ENCODE assay signal across 11 mouse cellular contexts in the genomic region with DNA sequence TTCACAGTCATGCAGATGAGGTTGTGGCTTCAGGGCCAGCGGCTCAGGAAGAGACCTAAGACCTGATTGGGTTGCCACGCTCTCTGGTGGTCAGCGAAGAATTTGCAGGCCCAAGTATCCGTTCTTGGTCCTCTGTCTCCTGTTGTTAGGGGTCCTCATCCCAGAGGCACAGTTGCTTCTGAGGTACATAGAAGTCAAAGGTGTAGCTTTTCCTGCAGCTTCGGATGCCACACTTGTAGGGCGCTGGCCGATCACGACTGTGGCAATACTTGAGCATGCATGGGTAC. TPM values are rescaled to one million over a fixed set of nuclear protein-coding genes. Genes with fewer than 3 reads are reported as not detected.
DNase-seq lines count a peak whose midpoint lies in the region; ATAC-seq and TF ChIP-seq lines count a peak whose summit lies in the region.
"Had no signal": no experiment of that assay in that cellular context is flagged by ENCODE, and none has a peak within 500 bp of the region (broad histone marks: within the 10 kb centered on the region; RNA-seq: fewer than 3 reads in every experiment).

No protein-coding gene starts in this region.

- no peak for DNase-seq in ES-E14 (ENCODE audit: low read depth, low spot score)
- peak; percentile 67 for DNase-seq in embryonic facial prominence, embryonic 11.5 days (ENCODE audit: low spot score)
- no peak for DNase-seq in spleen, adult 18-20 months
- DNase-seq in kidney, postnatal 10 days, result no peak

- no peaks in the 10 kb centered on the region for H3K27me3 ChIP-seq in intestine, postnatal 0 days (replicated peaks; ENCODE audit: control insufficient read depth, insufficient read depth, low read length)
- H3K27me3 ChIP-seq in intestine, embryonic 15.5 days (replicated peaks), result no peaks in the 10 kb centered on the region
- H3K27me3 ChIP-seq in embryonic facial prominence, embryonic 11.5 days (ENCODE audit: control insufficient read depth, insufficient read depth, low read length), result no peaks in the 10 kb centered on the region
- H3K27me3 ChIP-seq in liver, embryonic 15.5 days, result no peaks in the 10 kb centered on the region

- H3K36me3 ChIP-seq in intestine, postnatal 0 days (ENCODE audit: control insufficient read depth, insufficient read depth), result peaks cover 37% of the 10 kb centered on the region
- peaks cover 9% of the 10 kb centered on the region; the same call in 1 of the 2 replicates for H3K36me3 ChIP-seq in intestine, embryonic 15.5 days
- no peaks in the 10 kb centered on the region for H3K36me3 ChIP-seq in ES-E14 (ENCODE audit: control insufficient read depth, insufficient read depth, low read length, poor library complexity, severe bottlenecking)
- no peaks in the 10 kb centered on the region for H3K36me3 ChIP-seq in embryonic facial prominence, embryonic 11.5 days (replicated peaks; ENCODE audit: control insufficient read depth, insufficient read depth, low read depth, low read length)
- peaks cover 52% of the 10 kb centered on the region for H3K36me3 ChIP-seq in liver, embryonic 15.5 days (replicated peaks)
- H3K36me3 ChIP-seq: hindbrain, embryonic 13.5 days had no signal

- H3K4me2 ChIP-seq in intestine, postnatal 0 days (replicated peaks; ENCODE audit: low read depth), result no peak overlapping the region
- H3K4me2 ChIP-seq in intestine, embryonic 15.5 days (replicated peaks), result no peak overlapping the region
- no peak overlapping the region; the same call in 1 of the 2 replicates for H3K4me2 ChIP-seq in embryonic facial prominence, embryonic 11.5 days (ENCODE audit: low read depth, low read length)
- no peak overlapping the region for H3K4me2 ChIP-seq in liver, embryonic 15.5 days
- H3K4me2 ChIP-seq: hindbrain, embryonic 13.5 days had no signal

- ATAC-seq in intestine, postnatal 0 days, result no peak
- ATAC-seq in intestine, embryonic 15.5 days, result no peak
- no peak for ATAC-seq in embryonic facial prominence, embryonic 11.5 days (replicated peaks; ENCODE audit: insufficient number of reproducible peaks, low FRiP score, low TSS enrichment, low read depth)
- ATAC-seq in liver, embryonic 15.5 days (ENCODE audit: insufficient read depth), result no peak

- no peak overlapping the region for H3K4me3 ChIP-seq in intestine, postnatal 0 days (ENCODE audit: low read depth, low read length)
- H3K4me3 ChIP-seq in intestine, embryonic 15.5 days (replicated peaks), result no peak overlapping the region
- H3K4me3 ChIP-seq in ES-E14 (ENCODE audit: insufficient read depth in 1 of 2, low read depth in 1 of 2, low read length in 2 of 2, poor library complexity in 1 of 2, severe bottlenecking in 1 of 2), result peak overlapping the region in 1 of 2 experiments; percentile 15; a peak in 1 of 4 replicates
- H3K4me3 ChIP-seq in embryonic facial prominence, embryonic 11.5 days (ENCODE audit: low read depth, low read length), result no peak overlapping the region
- no peak overlapping the region for H3K4me3 ChIP-seq in liver, embryonic 15.5 days (replicated peaks)
- H3K4me3 ChIP-seq: hindbrain, embryonic 13.5 days had no signal

- 66% methylated on average over 8 of the region's 8 CpGs for WGBS in intestine, postnatal 0 days
- WGBS in intestine, embryonic 15.5 days, result 49% methylated on average over 8 of the region's 8 CpGs
- WGBS in embryonic facial prominence, embryonic 11.5 days, result 35% methylated on average over 8 of the region's 8 CpGs
- WGBS in liver, embryonic 15.5 days (ENCODE audit: insufficient replicate concordance), result 67% methylated on average over 8 of the region's 8 CpGs

- in situ Hi-C loops in ES-E14 (cut with MboI; ENCODE audit: low sequenced_read_pairs in 2 of 2, unreplicated experiment in 2 of 2), result no loop called here

- peak overlapping the region; percentile 35; the same call in 1 of the 2 replicates for H3K27ac ChIP-seq in intestine, postnatal 0 days (ENCODE audit: low read depth, low read length)
- no peak overlapping the region for H3K27ac ChIP-seq in intestine, embryonic 15.5 days
- no peak overlapping the region for H3K27ac ChIP-seq in ES-E14 (ENCODE audit: insufficient read depth, low read depth, low read length, poor library complexity, severe bottlenecking)
- H3K27ac ChIP-seq in embryonic facial prominence, embryonic 11.5 days (replicated peaks; ENCODE audit: low read depth, low read length), result no peak overlapping the region
- 0 out of 2 replicates have a peak overlapping the region, but pooled peaks have one; percentile 11 for H3K27ac ChIP-seq in liver, embryonic 15.5 days (replicated peaks)
- H3K27ac ChIP-seq: hindbrain, embryonic 13.5 days had no signal

- no peak overlapping the region for H3K9ac ChIP-seq in intestine, postnatal 0 days (ENCODE audit: low read depth, low read length)
- no peak overlapping the region for H3K9ac ChIP-seq in intestine, embryonic 15.5 days
- peak overlapping the region; percentile 73; the same call in 1 of the 2 replicates for H3K9ac ChIP-seq in ES-E14 (ENCODE audit: insufficient read depth, low read depth, low read length, poor library complexity, severe bottlenecking)
- H3K9ac ChIP-seq in embryonic facial prominence, embryonic 11.5 days (replicated peaks; ENCODE audit: low read length), result no peak overlapping the region
- no peak overlapping the region for H3K9ac ChIP-seq in liver, embryonic 15.5 days
- H3K9ac ChIP-seq: hindbrain, embryonic 13.5 days had no signal

- peaks cover 21% of the 10 kb centered on the region for H3K4me1 ChIP-seq in intestine, postnatal 0 days (replicated peaks; ENCODE audit: control insufficient read depth, insufficient read depth, low read length)
- H3K4me1 ChIP-seq in intestine, embryonic 15.5 days (replicated peaks), result peaks cover 25% of the 10 kb centered on the region
- peaks cover 0 to 9% of the 10 kb centered on the region in 2 experiments; a peak in 1 of 4 replicates for H3K4me1 ChIP-seq in ES-E14 (ENCODE audit: control insufficient read depth in 2 of 2, insufficient read depth in 2 of 2, low read length in 2 of 2, poor library complexity in 1 of 2)
- H3K4me1 ChIP-seq in embryonic facial prominence, embryonic 11.5 days (ENCODE audit: control insufficient read depth, insufficient read depth, low read length), result no peaks in the 10 kb centered on the region; the same call in 1 of the 2 replicates
- peaks cover 46% of the 10 kb centered on the region for H3K4me1 ChIP-seq in liver, embryonic 15.5 days (replicated peaks)

- TF ChIP-seq CTCF in intestine, postnatal 0 days (IDR thresholded peaks at IDR 0.05; ENCODE audit: low read depth), result peak; percentile 54

- no peaks in the 10 kb centered on the region for H3K9me3 ChIP-seq in intestine, postnatal 0 days (ENCODE audit: control insufficient read depth)
- no peaks in the 10 kb centered on the region for H3K9me3 ChIP-seq in intestine, embryonic 15.5 days
- no peaks in the 10 kb centered on the region for H3K9me3 ChIP-seq in ES-E14 (ENCODE audit: control insufficient read depth, insufficient read depth, low read depth, low read length)
- H3K9me3 ChIP-seq in embryonic facial prominence, embryonic 11.5 days (replicated peaks; ENCODE audit: control insufficient read depth, low read length), result no peaks in the 10 kb centered on the region
- no peaks in the 10 kb centered on the region for H3K9me3 ChIP-seq in liver, embryonic 15.5 days (replicated peaks)
- H3K9me3 ChIP-seq: hindbrain, embryonic 13.5 days had no signal

TF ChIP-seq in ES-E14, 5 proteins besides CTCF, POLR2A, EP300 and RAD21:
- no peak for TF ChIP-seq HCFC1 (IDR thresholded peaks at IDR 0.05; ENCODE audit: borderline replicate concordance, insufficient read depth, low read length)
- TF ChIP-seq CHD2 (IDR thresholded peaks at IDR 0.05; ENCODE audit: low read depth, low read length), result no peak
- TF ChIP-seq MAFK (IDR thresholded peaks at IDR 0.05; ENCODE audit: insufficient read depth, low read depth, low read length), result no peak
- TF ChIP-seq ZNF384 (IDR thresholded peaks at IDR 0.05; ENCODE audit: low read depth, low read length), result no peak
- no peak for TF ChIP-seq ZC3H11A (IDR thresholded peaks at IDR 0.05; ENCODE audit: borderline replicate concordance, low read depth, low read length)

RNA-seq across cellular contexts. Expression of a gene that starts 12.2 kb away (rescaled TPM):
- 0.18 TPM in 2 replicates for polyA plus RNA-seq in intestine, postnatal 0 days (2015; fragmentation: Nextera tagmentation; extraction: Ambion mirVana)
- polyA plus RNA-seq in intestine, embryonic 15.5 days (2015; fragmentation: Nextera tagmentation; extraction: Ambion mirVana), result 0.52 and 0.70 TPM in 2 replicates
- total RNA-seq in ES-E14 (2012; rRNA removed), result 0.58 and 1.5 TPM in 2 replicates
- polyA plus RNA-seq in embryonic facial prominence, embryonic 11.5 days (2014; fragmentation: Nextera tagmentation; extraction: Ambion mirVana), result 0.11 TPM in 1 of 2 replicates, not detected in the other
- polyA plus RNA-seq in liver, embryonic 15.5 days (2015; fragmentation: Nextera tagmentation; extraction: Ambion mirVana), result not detected in 2 replicates
- total RNA-seq: gastrocnemius, adult 8-10 months had no signal
- polyA plus RNA-seq: hindbrain, embryonic 13.5 days; neural tube, embryonic 14.5 days; spleen, adult 2 months had no signal

RNA-seq across cellular contexts. Expression of a gene that starts 17.3 kb away (rescaled TPM):
- polyA plus RNA-seq in intestine, postnatal 0 days (2015; fragmentation: Nextera tagmentation; extraction: Ambion mirVana), result 39.7 and 45.5 TPM in 2 replicates
- 56.8 and 61.0 TPM in 2 replicates for polyA plus RNA-seq in intestine, embryonic 15.5 days (2015; fragmentation: Nextera tagmentation; extraction: Ambion mirVana)
- total RNA-seq in ES-E14 (2012; rRNA removed), result 8.4 and 22.8 TPM in 2 replicates
- 73.3 and 73.5 TPM in 2 replicates for polyA plus RNA-seq in embryonic facial prominence, embryonic 11.5 days (2014; fragmentation: Nextera tagmentation; extraction: Ambion mirVana)
- polyA plus RNA-seq in liver, embryonic 15.5 days (2015; fragmentation: Nextera tagmentation; extraction: Ambion mirVana), result 26.8 and 30.0 TPM in 2 replicates

Comparison
In these comparisons a context has a peak if more than half of its experiments do, and no peak if none do; other contexts are left out.
1. H3K27ac ChIP-seq: peak in intestine, postnatal 0 days (single experiment) and liver, embryonic 15.5 days (single experiment); none in intestine, embryonic 15.5 days (single experiment), ES-E14 (single experiment) and embryonic facial prominence, embryonic 11.5 days (single experiment).